Comparison of ENCODE assay signal across 8 mouse cellular contexts in the genomic region with DNA sequence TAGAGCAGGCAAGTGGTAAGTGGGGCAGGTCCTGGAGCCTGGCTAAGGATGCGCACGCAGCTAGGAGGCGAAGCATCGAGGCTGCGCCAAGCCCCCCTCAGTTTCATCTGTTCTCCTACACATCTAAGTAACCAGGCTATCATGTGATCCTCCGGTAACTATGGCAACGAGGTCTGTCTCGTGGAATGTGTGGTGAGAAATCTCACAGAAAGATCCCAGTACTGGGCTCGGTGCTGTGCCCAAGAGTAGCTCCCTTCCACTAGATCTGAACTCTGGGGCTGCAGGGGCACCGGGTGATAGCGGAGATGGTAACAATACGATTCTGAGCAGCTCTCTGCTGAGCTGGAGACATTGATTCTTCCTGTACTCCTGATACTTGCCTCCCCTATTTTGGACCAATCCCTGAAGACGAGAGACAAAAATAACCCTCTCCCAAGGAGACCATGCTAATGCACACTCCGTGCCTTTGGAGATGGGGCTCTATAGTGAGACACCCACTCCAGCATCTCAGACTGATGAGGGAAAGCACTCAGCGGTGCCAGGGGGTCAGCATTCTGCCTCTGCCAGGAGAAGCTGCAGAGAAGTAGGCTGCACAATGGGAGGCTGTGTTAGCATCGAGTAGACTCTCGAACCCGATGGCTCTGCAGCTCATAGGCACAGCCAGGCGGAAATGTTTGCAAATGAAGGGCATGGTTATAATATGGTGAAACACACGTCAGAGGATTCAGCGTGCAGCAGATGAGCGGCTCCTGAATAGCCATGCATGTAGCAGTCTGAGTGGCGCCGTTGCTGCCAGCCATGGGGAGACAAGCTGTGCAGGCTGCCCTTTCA. TPM values are rescaled to one million over a fixed set of nuclear protein-coding genes. Genes with fewer than 3 reads are reported as not detected.
A peak's percentile ranks its signal among the peaks of the same experiment; 100 is the strongest.
DNase-seq lines count a peak whose midpoint lies in the region; ATAC-seq lines count a peak whose summit lies in the region.

No protein-coding gene starts in this region.

- H3K4me1 ChIP-seq in heart, embryonic 14.5 days (ENCODE audit: control insufficient read depth in 2 of 2, insufficient read depth in 2 of 2, low read length in 2 of 2): peaks cover 21% of the 10 kb centered on the region in 2 experiments
- peaks cover 29% of the 10 kb centered on the region for H3K4me1 ChIP-seq in forebrain, embryonic 12.5 days
- peaks cover 34% of the 10 kb centered on the region for H3K4me1 ChIP-seq in midbrain, embryonic 13.5 days (replicated peaks)

- no peaks in the 10 kb centered on the region for H3K36me3 ChIP-seq in heart, embryonic 14.5 days (ENCODE audit: control insufficient read depth, insufficient read depth, low read length)
- no peaks in the 10 kb centered on the region for H3K36me3 ChIP-seq in forebrain, embryonic 12.5 days (replicated peaks)
- no peaks in the 10 kb centered on the region for H3K36me3 ChIP-seq in midbrain, embryonic 13.5 days

- no peak for DNase-seq in heart, postnatal 4 days
- DNase-seq in brain, embryonic 18.5 days (ENCODE audit: low read depth, low spot score): peak; percentile 97
- peak; percentile 91 to 93 for DNase-seq in layer of hippocampus, adult 8-10 months (ENCODE audit: low spot score in 2 of 2)
- DNase-seq in telencephalon, adult 2 months (ENCODE audit: low read depth, low spot score): peak; percentile 98

- no peaks in the 10 kb centered on the region for H3K27me3 ChIP-seq in heart, embryonic 14.5 days (ENCODE audit: control insufficient read depth, insufficient read depth, low read length)
- H3K27me3 ChIP-seq in forebrain, embryonic 12.5 days: no peaks in the 10 kb centered on the region
- H3K27me3 ChIP-seq in midbrain, embryonic 13.5 days: no peaks in the 10 kb centered on the region

- H3K9me3 ChIP-seq in heart, embryonic 14.5 days (ENCODE audit: control insufficient read depth, low read length): no peaks in the 10 kb centered on the region
- no peaks in the 10 kb centered on the region for H3K9me3 ChIP-seq in forebrain, embryonic 12.5 days
- H3K9me3 ChIP-seq in midbrain, embryonic 13.5 days: no peaks in the 10 kb centered on the region

- peak overlapping the region in 1 of 2 experiments; percentile 18; a peak in 2 of 4 replicates for H3K4me3 ChIP-seq in heart, embryonic 14.5 days (ENCODE audit: control insufficient read depth in 1 of 2, insufficient read depth in 1 of 2, low read depth in 1 of 2, low read length in 2 of 2)
- H3K4me3 ChIP-seq in forebrain, embryonic 12.5 days (replicated peaks): peak overlapping the region; percentile 27
- H3K4me3 ChIP-seq in midbrain, embryonic 13.5 days (replicated peaks): peak overlapping the region; percentile 26

- no peak overlapping the region for H3K27ac ChIP-seq in heart, embryonic 14.5 days (replicated peaks in 1 of 2; ENCODE audit: control insufficient read depth in 1 of 2, insufficient read depth in 1 of 2, low read depth in 2 of 2, low read length in 2 of 2)
- H3K27ac ChIP-seq in forebrain, embryonic 12.5 days: peak overlapping the region; percentile 94
- peak overlapping the region; percentile 92 for H3K27ac ChIP-seq in midbrain, embryonic 13.5 days

- WGBS in heart, embryonic 14.5 days: 32% methylated on average over 24 of the region's 24 CpGs
- WGBS in forebrain, embryonic 12.5 days: 22% methylated on average over 24 of the region's 24 CpGs
- 6% methylated on average over 24 of the region's 24 CpGs for WGBS in midbrain, embryonic 13.5 days

- peak overlapping the region; percentile 56 for H3K4me2 ChIP-seq in heart, embryonic 14.5 days (ENCODE audit: low read length)
- peak overlapping the region; percentile 57 for H3K4me2 ChIP-seq in forebrain, embryonic 12.5 days
- H3K4me2 ChIP-seq in midbrain, embryonic 13.5 days (replicated peaks): peak overlapping the region; percentile 52

- no peak for ATAC-seq in heart, embryonic 14.5 days (ENCODE audit: insufficient number of reproducible peaks, insufficient read depth, low FRiP score, low read depth)
- peak; percentile 94 for ATAC-seq in forebrain, embryonic 12.5 days (ENCODE audit: low FRiP score)
- ATAC-seq in midbrain, embryonic 13.5 days: peak; percentile 94
- no peak for ATAC-seq in megakaryocyte-erythroid progenitor cell, adult 5-6 weeks (replicated peaks; ENCODE audit: low FRiP score, low TSS enrichment, poor library complexity, severe bottlenecking)

- H3K9ac ChIP-seq in heart, embryonic 14.5 days (ENCODE audit: low read length): peak overlapping the region; percentile 42; the same call in 1 of the 2 replicates
- H3K9ac ChIP-seq in forebrain, embryonic 12.5 days: peak overlapping the region; percentile 39
- peak overlapping the region; percentile 51 for H3K9ac ChIP-seq in midbrain, embryonic 13.5 days (replicated peaks)

RNA-seq across cellular contexts. Expression of a gene that starts 40.0 kb away (rescaled TPM):
- 415 and 436 TPM in 2 replicates for polyA plus RNA-seq in heart, embryonic 14.5 days (2014; fragmentation: Nextera tagmentation; extraction: Ambion mirVana)
- total RNA-seq in heart, postnatal 4 days (2021): 100 to 1,000 TPM; 234 to 247 TPM
- polyA plus RNA-seq in forebrain, embryonic 12.5 days (2016; fragmentation: Nextera tagmentation; extraction: Ambion mirVana): 463 and 489 TPM in 2 replicates
- total RNA-seq in layer of hippocampus, adult 8-10 months (2022): 100 to 1,000 TPM; 229 to 299 (median 248) TPM
- polyA plus RNA-seq in midbrain, embryonic 13.5 days (2015; fragmentation: Nextera tagmentation; extraction: Ambion mirVana): 437 and 479 TPM in 2 replicates
- total RNA-seq in megakaryocyte-erythroid progenitor cell, adult 5-6 weeks (2014; fragmentation: Nextera tagmentation): 69.0 and 85.3 TPM in 2 replicates
- total RNA-seq in megakaryocyte-erythroid progenitor cell, adult 5-6 weeks (2017): 38.9 and 93.2 TPM in 2 replicates

Comparison
In these comparisons a context has a peak if more than half of its experiments do, and no peak if none do; other contexts are left out.
1. ATAC-seq: peak in forebrain, embryonic 12.5 days (single experiment) and midbrain, embryonic 13.5 days (single experiment); none in heart, embryonic 14.5 days (single experiment) and megakaryocyte-erythroid progenitor cell, adult 5-6 weeks (single experiment).
2. H3K27ac ChIP-seq: peak in forebrain, embryonic 12.5 days (single experiment) and midbrain, embryonic 13.5 days (single experiment); none in heart, embryonic 14.5 days (0 of 2).
3. Peak in every context shown above with its lines, with median percentiles within 50 percentile points of each other: H3K4me2 ChIP-seq and H3K9ac ChIP-seq.